Mouse (Mus musculus): ENCODE measurements around the gene Palm2. TPM values are rescaled to one million over a fixed set of nuclear protein-coding genes. Genes with fewer than 3 reads are reported as not detected.

Palm2 gene
- total and polyA plus RNA-seq, 3 experiments = not detected

DNA sequence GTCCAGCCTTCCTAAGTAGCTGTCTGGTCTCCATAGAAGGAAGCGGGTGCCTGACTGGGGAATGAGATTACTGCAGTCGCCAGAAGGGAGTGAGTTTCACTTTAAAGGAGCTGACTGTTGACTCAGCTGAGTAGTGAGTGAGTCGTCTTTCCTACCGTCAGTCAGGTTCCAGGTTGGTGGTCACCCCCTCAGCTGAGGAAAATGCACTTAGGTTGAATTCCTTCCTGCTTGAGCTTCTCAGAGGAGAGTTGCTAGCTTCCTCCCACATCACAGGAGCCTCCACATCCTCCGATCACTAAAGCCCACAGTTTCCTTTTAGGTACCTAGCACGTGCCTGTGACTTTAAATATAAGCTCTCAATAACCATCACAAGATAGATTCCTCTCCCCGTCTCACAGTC is 206.2 kb downstream of the Palm2 start:
- no peak for DNase-seq (ENCODE audit: low read depth, low spot score)
- Histone ChIP-seq H3K27ac (ENCODE audit: control insufficient read depth, low read depth, low read length) (no peak overlapping the region), H3K4me3 (ENCODE audit: control insufficient read depth in 1 of 2, insufficient read depth in 1 of 2, low read depth in 2 of 2, low read length in 2 of 2) (no peak overlapping the region), H3K27me3 (ENCODE audit: control insufficient read depth in 1 of 2, insufficient read depth in 2 of 2, low read length in 2 of 2) (no peaks in the 10 kb centered on the region), H3K36me3 (ENCODE audit: control insufficient read depth in 1 of 2, insufficient read depth in 2 of 2, low read length in 2 of 2) (no peaks in the 10 kb centered on the region), H3K9me3 (replicated peaks; ENCODE audit: insufficient read depth, low read length) (no peaks in the 10 kb centered on the region), H3K9ac (ENCODE audit: control insufficient read depth, low read depth, low read length, poor library complexity, severe bottlenecking) (no peak overlapping the region), H3K79me2 (ENCODE audit: control insufficient read depth, insufficient read depth, low read length, poor library complexity) (no peaks in the 10 kb centered on the region), H3K4me1 (ENCODE audit: control insufficient read depth in 1 of 2, insufficient read depth in 2 of 2, low read length in 2 of 2) (no peaks in the 10 kb centered on the region)
- TF ChIP-seq MAZ (IDR thresholded peaks at IDR 0.05; ENCODE audit: low read depth, low read length) (no peak), POLR2A (IDR thresholded peaks at IDR 0.05; ENCODE audit: control insufficient read depth in 1 of 2, insufficient read depth in 1 of 2, low read depth in 1 of 2, low read length in 2 of 2, poor library complexity in 1 of 2) (no peak), RCOR1 (IDR thresholded peaks at IDR 0.05; ENCODE audit: low read depth, low read length) (no peak), ZNF384 (IDR thresholded peaks at IDR 0.05; ENCODE audit: low read depth, low read length) (no peak), E2F4 (IDR thresholded peaks at IDR 0.05; ENCODE audit: borderline replicate concordance, low read depth, low read length) (no peak), MAX (IDR thresholded peaks at IDR 0.05; ENCODE audit: low read length) (no peak), UBTF (IDR thresholded peaks at IDR 0.05; ENCODE audit: borderline replicate concordance, insufficient read depth, low read depth, low read length) (no peak), NELFE (IDR thresholded peaks at IDR 0.05; ENCODE audit: low read depth, low read length) (no peak), CHD2 (IDR thresholded peaks at IDR 0.05; ENCODE audit: low read length) (no peak), ETS1 (IDR thresholded peaks at IDR 0.05; ENCODE audit: low read depth, low read length) (no peak), SIN3A (IDR thresholded peaks at IDR 0.05; ENCODE audit: low read length) (no peak), KAT2A (conservative IDR thresholded peaks at IDR 0.05; ENCODE audit: low read depth, low read length) (no peak), ZC3H11A (IDR thresholded peaks at IDR 0.05; ENCODE audit: low read depth, low read length) (no peak), POLR2AphosphoS5 (IDR thresholded peaks at IDR 0.05; ENCODE audit: borderline replicate concordance, low read depth, low read length) (no peak), CTCF (IDR thresholded peaks at IDR 0.05 in 2 of 3, conservative IDR thresholded peaks at IDR 0.05 in 1 of 3; ENCODE audit: control insufficient read depth in 1 of 3, insufficient read depth in 1 of 3, low read depth in 2 of 3, low read length in 3 of 3, poor library complexity in 1 of 3, severe bottlenecking in 1 of 3) (no peak), ELF1 (IDR thresholded peaks at IDR 0.05; ENCODE audit: low read depth, low read length) (no peak)

DNA sequence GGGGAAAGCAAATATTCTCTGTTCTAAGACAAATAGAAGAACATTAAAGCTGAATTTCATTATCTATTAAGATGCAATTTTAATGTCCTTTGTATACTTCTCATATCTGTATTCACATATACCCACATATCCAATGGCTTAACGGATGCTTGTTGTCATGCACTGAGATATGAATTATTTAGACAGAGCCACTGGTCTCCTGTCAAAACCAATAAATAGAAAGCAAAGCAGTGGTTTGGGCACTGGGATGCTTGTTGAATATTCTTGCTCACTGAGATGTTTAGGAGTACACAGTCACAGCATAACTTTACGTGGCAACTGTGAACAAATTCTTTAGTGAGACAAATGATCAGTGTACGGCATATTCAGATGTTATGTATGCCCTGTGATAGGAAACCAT is 206.9 kb downstream of the Palm2 start:
- no peaks in the 10 kb centered on the region for H3K27me3 ChIP-seq (ENCODE audit: control insufficient read depth in 1 of 2, insufficient read depth in 2 of 2, low read length in 2 of 2)
- no peak for TF ChIP-seq ZKSCAN1 (IDR thresholded peaks at IDR 0.05; ENCODE audit: low read depth, low read length)
- TF ChIP-seq ELF1 (IDR thresholded peaks at IDR 0.05; ENCODE audit: low read depth, low read length) = no peak
- no peak for TF ChIP-seq ETS1 (IDR thresholded peaks at IDR 0.05; ENCODE audit: low read depth, low read length)
- no peak overlapping the region for H3K4me3 ChIP-seq (ENCODE audit: control insufficient read depth in 1 of 2, insufficient read depth in 1 of 2, low read depth in 2 of 2, low read length in 2 of 2)

More for the DNA sequence above, 206.9 kb downstream of the Palm2 start:
- no peaks in the 10 kb centered on the region for H3K4me1 ChIP-seq (ENCODE audit: control insufficient read depth in 1 of 2, insufficient read depth in 2 of 2, low read length in 2 of 2)
- H3K9ac ChIP-seq (ENCODE audit: control insufficient read depth, low read depth, low read length, poor library complexity, severe bottlenecking) = no peak overlapping the region
- no peaks in the 10 kb centered on the region for H3K9me3 ChIP-seq (replicated peaks; ENCODE audit: insufficient read depth, low read length)
- no peak for DNase-seq (ENCODE audit: low read depth, low spot score)
- H3K36me3 ChIP-seq (ENCODE audit: control insufficient read depth in 1 of 2, insufficient read depth in 2 of 2, low read length in 2 of 2) = no peaks in the 10 kb centered on the region
- no peaks in the 10 kb centered on the region for H3K79me2 ChIP-seq (ENCODE audit: control insufficient read depth, insufficient read depth, low read length, poor library complexity)
- no peak overlapping the region for H3K27ac ChIP-seq (ENCODE audit: control insufficient read depth, low read depth, low read length)

Measured in MEL (cell line).